Mouse (Mus musculus) testis, adult 2 months (tissue): ENCODE data around the gene Sit1. TPM values are rescaled to one million over a fixed set of nuclear protein-coding genes. Genes with fewer than 3 reads are reported as not detected.

Experiments
- H3K27ac ChIP-seq: fragments of 200-500 bp; 2 replicates; pipeline ENCODE4 v1.5.1; 2012; ENCODE audit warnings: low read depth, low read length; ENCODE audit not compliant: control insufficient read depth, insufficient read depth
- H3K27me3 ChIP-seq: fragments of 200-500 bp; 2 replicates; pipeline ENCODE4 v1.6.1; 2012; ENCODE audit warnings: mild to moderate bottlenecking, low read length, moderate library complexity; ENCODE audit not compliant: control insufficient read depth, insufficient read depth
- H3K36me3 ChIP-seq: fragments of 200-500 bp; 2 replicates; pipeline ENCODE4 v1.6.1; 2012; ENCODE audit warnings: mild to moderate bottlenecking, low read length; ENCODE audit not compliant: control insufficient read depth, insufficient read depth
- H3K4me1 ChIP-seq: fragments of 200-500 bp; 2 replicates; pipeline ENCODE4 v1.6.1; 2012; ENCODE audit warnings: low read length; ENCODE audit not compliant: control insufficient read depth, insufficient read depth
- H3K4me3 ChIP-seq: fragments of 200-500 bp; 2 replicates; pipeline ENCODE4 v1.5.1; 2012; ENCODE audit warnings: low read depth, mild to moderate bottlenecking, low read length, moderate library complexity, mixed read lengths; ENCODE audit not compliant: control insufficient read depth
- CTCF ChIP-seq: fragments of 200-500 bp; IDR thresholded peaks from 2 replicates; pipeline ENCODE4 v1.5.1; 2012; ENCODE audit warnings: low read depth, mild to moderate bottlenecking, inconsistent platforms, low read length, moderate library complexity; ENCODE audit not compliant: control insufficient read depth, insufficient read depth, insufficient replicate concordance
- POLR2A ChIP-seq: fragments of 200-500 bp; IDR thresholded peaks from 2 replicates; pipeline ENCODE4 v1.6.1; 2012; ENCODE audit warnings: low read depth, mild to moderate bottlenecking, inconsistent platforms, low read length, moderate library complexity; ENCODE audit not compliant: control insufficient read depth
- polyA plus RNA-seq: library from polyadenylated mRNA; depleted of rRNA; stranded (reverse); fragments of >200 nt; gene quantifications from 2 replicates; pipeline ENCODE4 v1.2.3, GENCODE M21; 2012

Sit1 gene
- polyA plus RNA-seq, 1 experiment = not detected

GRCm38 (mm10) chr4:43497946-43498345 lies 14.4 kb upstream of the Sit1 start:
- Histone ChIP-seq H3K27ac (no peak overlapping the region), H3K4me3 (peak overlapping the region; percentile 95), H3K36me3 (no peaks in the 10 kb centered on the region; the same call in 1 of the 2 replicates), H3K27me3 (no peaks in the 10 kb centered on the region), H3K4me1 (peaks cover 35% of the 10 kb centered on the region)
- TF ChIP-seq POLR2A (no peak), CTCF (no peak)

GRCm38 (mm10) chr4:43497405-43497804 lies 13.9 kb upstream of the Sit1 start:
- Histone ChIP-seq H3K27ac (no peak overlapping the region), H3K36me3 (no peaks in the 10 kb centered on the region; the same call in 1 of the 2 replicates), H3K4me1 (peaks cover 37% of the 10 kb centered on the region), H3K27me3 (no peaks in the 10 kb centered on the region), H3K4me3 (no peak overlapping the region)
- TF ChIP-seq POLR2A (no peak), CTCF (no peak)

- Histone ChIP-seq H3K36me3 (no peaks in the 10 kb centered on the region; the same call in 1 of the 2 replicates), H3K4me3 (no peak overlapping the region), H3K4me1 (peaks cover 34% of the 10 kb centered on the region), H3K27me3 (no peaks in the 10 kb centered on the region), H3K27ac (no peak overlapping the region)
- TF ChIP-seq CTCF = no peak
- TF ChIP-seq POLR2A = no peak
Measured at GRCm38 (mm10) chr4:43496587-43496986, 13.1 kb upstream of the Sit1 start.

- peak overlapping the region; percentile 24 for H3K27ac ChIP-seq
Measured at GRCm38 (mm10) chr4:43493846-43494240, 10.3 kb upstream of the Sit1 start.

GRCm38 (mm10) chr4:43493186-43493845 lies 9.8 kb upstream of the Sit1 start:
- TF ChIP-seq POLR2A = peak; percentile 34; the same call in 1 of the 2 replicates
- no peak for TF ChIP-seq CTCF
- no peaks in the 10 kb centered on the region for H3K36me3 ChIP-seq
- H3K4me1 ChIP-seq = peaks cover 16% of the 10 kb centered on the region
- H3K27ac ChIP-seq = peak overlapping the region; percentile 24
- H3K4me3 ChIP-seq = peak overlapping the region; percentile 85
- H3K27me3 ChIP-seq = no peaks in the 10 kb centered on the region

More at GRCm38 (mm10) chr4:43493846-43494240, 10.3 kb upstream of the Sit1 start:
- Histone ChIP-seq H3K4me3 (peak overlapping the region; percentile 85), H3K27me3 (no peaks in the 10 kb centered on the region), H3K36me3 (no peaks in the 10 kb centered on the region; the same call in 1 of the 2 replicates), H3K4me1 (peaks cover 21% of the 10 kb centered on the region)
- TF ChIP-seq POLR2A = no peak
- no peak for TF ChIP-seq CTCF

- Histone ChIP-seq H3K27me3 (no peaks in the 10 kb centered on the region), H3K4me1 (peaks cover 11% of the 10 kb centered on the region), H3K36me3 (no peaks in the 10 kb centered on the region), H3K4me3 (peak within 1 kb of the TSS; percentile 85), H3K27ac (peak within 1 kb of the TSS; percentile 24)
- TF ChIP-seq POLR2A = peak; percentile 31; the same call in 1 of the 2 replicates
- TF ChIP-seq CTCF = no peak
Measured at GRCm38 (mm10) chr4:43492821-43493185, 9.3 kb upstream of the Sit1 start, which contains the start of gene Ccdc107. Gene Ccdc107, plus strand, starts transcription at chr4:43492900.

GRCm38 (mm10) chr4:43492101-43492820 lies 8.7 kb upstream of the Sit1 start:
- H3K36me3 ChIP-seq = no peaks in the 10 kb centered on the region
- H3K27me3 ChIP-seq = no peaks in the 10 kb centered on the region
- peak overlapping the region; percentile 77 for H3K4me3 ChIP-seq
- H3K4me1 ChIP-seq = peaks cover 6% of the 10 kb centered on the region; the same call in 1 of the 2 replicates
- peak overlapping the region; percentile 23; the same call in 1 of the 2 replicates for H3K27ac ChIP-seq
- TF ChIP-seq POLR2A (no peak), CTCF (no peak)

- Histone ChIP-seq H3K36me3 (no peaks in the 10 kb centered on the region), H3K27ac (no peak overlapping the region), H3K4me1 (peaks cover 3% of the 10 kb centered on the region; the same call in 1 of the 2 replicates), H3K27me3 (no peaks in the 10 kb centered on the region), H3K4me3 (no peak overlapping the region)
- TF ChIP-seq CTCF (no peak), POLR2A (no peak)
Measured at GRCm38 (mm10) chr4:43490801-43491200, 7.3 kb upstream of the Sit1 start.
